Mouse (Mus musculus) kidney, adult 2 months (tissue): Measurements from ENCODE around the gene Mnd1.

ENCODE experiments used
- CTCF ChIP-seq: fragments of 200-500 bp; conservative IDR thresholded peaks from 2 replicates; pipeline ENCODE4 v1.5.1; 2011; ENCODE audit warnings: low read depth, mild to moderate bottlenecking, control low read depth, low read length, moderate library complexity, mixed read lengths; ENCODE audit not compliant: insufficient read depth, insufficient read length
- POLR2A ChIP-seq: fragments of 200-500 bp; IDR thresholded peaks from one replicate; pipeline ENCODE4 v1.6.1; 2011; ENCODE audit warnings: low read depth, low read length, control low read depth

- TF ChIP-seq POLR2A (no peak), CTCF (no peak)
These were observed 95.5 kb downstream of the Mnd1 start for GRCm38 (mm10) chr3:84060128-84060527.
